In the genomic region with DNA sequence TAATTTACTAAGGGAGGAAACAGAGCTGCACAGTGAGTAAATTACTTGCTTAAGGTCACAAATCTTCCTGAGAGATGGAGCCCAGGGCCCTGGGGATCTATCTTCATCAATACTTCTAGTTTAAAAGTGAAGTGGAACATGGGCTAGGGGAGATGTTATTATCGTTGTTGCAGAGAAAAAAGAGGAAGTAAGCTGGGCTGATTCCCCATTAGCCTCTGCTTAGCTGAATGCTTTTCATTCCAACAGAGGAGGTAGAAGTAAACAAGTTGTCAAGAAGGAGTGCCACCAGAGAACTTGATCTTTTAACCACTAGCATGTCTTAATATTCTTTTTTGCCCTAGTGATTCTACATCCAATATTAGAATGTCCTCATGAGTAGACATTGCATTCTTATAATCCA, we compare ENCODE assay signal across 20 mouse cellular contexts.
"Had no signal": no experiment of that assay in that cellular context is flagged by ENCODE, and none has a peak within 500 bp of the region (broad histone marks: within the 10 kb centered on the region; RNA-seq: fewer than 3 reads in every experiment).

No protein-coding gene starts in this region.

- H3K27ac ChIP-seq: lung, embryonic 15.5 days; macrophage; midbrain, embryonic 10.5 days; midbrain, embryonic 12.5 days; neural tube, embryonic 12.5 days had no signal

- H3K4me3 ChIP-seq: lung, embryonic 15.5 days; midbrain, embryonic 10.5 days; midbrain, embryonic 12.5 days; neural tube, embryonic 12.5 days had no signal

- H3K4me2 ChIP-seq: lung, embryonic 15.5 days; midbrain, embryonic 12.5 days; neural tube, embryonic 12.5 days had no signal

- ATAC-seq: liver, postnatal 0 days; lung, postnatal 0 days; midbrain, embryonic 16.5 days had no signal

- DNase-seq: liver, postnatal 0 days; lung, adult 2 months; lung, postnatal 14 days; lung, postnatal 36 days; midbrain, embryonic 14.5 days; retina, postnatal 1 day; right cerebral cortex, adult 18-20 months; right cerebral cortex, postnatal 25 days; right cerebral cortex, postnatal 4 days; spleen, adult 18-20 months; thymus, adult 18-20 months; thymus, postnatal 14 days; thymus, postnatal 36 days had no signal

- H3K9ac ChIP-seq: liver, postnatal 0 days; lung, embryonic 15.5 days; midbrain, embryonic 12.5 days; neural tube, embryonic 12.5 days had no signal

- H3K9me3 ChIP-seq: lung, embryonic 15.5 days; midbrain, embryonic 10.5 days; midbrain, embryonic 12.5 days had no signal

- H3K4me1 ChIP-seq: lung, embryonic 15.5 days; midbrain, embryonic 10.5 days; midbrain, embryonic 12.5 days; neural tube, embryonic 12.5 days had no signal

- H3K27me3 ChIP-seq: lung, embryonic 15.5 days; midbrain, embryonic 12.5 days; neural tube, embryonic 12.5 days had no signal

- H3K36me3 ChIP-seq: lung, embryonic 15.5 days; midbrain, embryonic 10.5 days; midbrain, embryonic 12.5 days; neural tube, embryonic 12.5 days had no signal
